Mouse (Mus musculus): ENCODE measurements around the gene Olfr571.

DNA sequence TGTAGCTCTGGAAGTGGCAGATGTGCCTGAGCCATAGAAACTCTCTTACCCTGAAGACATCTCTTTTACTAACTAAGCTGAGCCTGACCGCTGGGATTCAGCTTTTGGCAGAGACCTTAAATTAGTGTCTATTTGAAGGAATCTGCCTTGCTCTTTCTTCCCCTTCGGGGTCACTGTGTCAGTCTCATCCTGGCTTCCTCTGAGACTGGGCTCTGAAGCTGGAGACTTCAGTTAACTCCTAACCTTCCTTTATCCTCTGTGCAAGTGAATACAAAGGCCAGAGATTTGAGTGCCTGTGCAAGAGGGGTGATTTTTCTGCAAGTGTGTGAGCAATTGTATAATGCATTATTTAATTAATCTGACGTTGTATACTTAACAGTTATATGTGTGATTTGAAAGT lies 26.6 kb downstream of the Olfr571 start, which contains the start of gene Olfr569:
- TF ChIP-seq GATA1 (IDR thresholded peaks at IDR 0.05; ENCODE audit: borderline replicate concordance, low read length) (no peak), FLI1 (IDR thresholded peaks at IDR 0.05; ENCODE audit: low read length) (no peak)

Data from megakaryocyte, embryonic 14.5 days (primary cell).